Mouse (Mus musculus): ENCODE data around the gene Slc22a20.

The Slc22a20 gene

DNA sequence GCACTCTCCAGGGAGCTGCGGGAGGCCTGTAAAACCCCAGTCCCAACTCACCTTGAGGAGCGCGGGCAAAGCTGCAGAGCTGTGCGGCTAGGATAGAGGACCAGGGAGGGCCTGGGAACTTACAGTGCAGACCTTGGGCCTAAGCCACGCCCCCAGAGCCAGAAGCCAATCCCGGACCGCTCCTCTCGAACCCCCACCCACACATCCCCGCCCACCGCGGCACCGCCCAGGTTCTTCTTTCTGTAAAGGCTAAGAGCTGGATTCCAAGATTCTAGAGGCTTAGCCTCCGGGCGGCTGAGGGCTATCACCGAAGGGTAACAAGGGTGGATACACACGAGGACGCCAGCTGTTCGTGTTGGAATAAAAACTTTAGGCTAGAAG lies 61.2 kb downstream of the Slc22a20 start, which contains the start of gene Cdc42ep2:
TSS of gene Cdc42ep2 (minus strand) at position 104 of the 381 bp plus-strand sequence.
- DNase-seq (ENCODE audit: low spot score): peak; percentile 93

DNA sequence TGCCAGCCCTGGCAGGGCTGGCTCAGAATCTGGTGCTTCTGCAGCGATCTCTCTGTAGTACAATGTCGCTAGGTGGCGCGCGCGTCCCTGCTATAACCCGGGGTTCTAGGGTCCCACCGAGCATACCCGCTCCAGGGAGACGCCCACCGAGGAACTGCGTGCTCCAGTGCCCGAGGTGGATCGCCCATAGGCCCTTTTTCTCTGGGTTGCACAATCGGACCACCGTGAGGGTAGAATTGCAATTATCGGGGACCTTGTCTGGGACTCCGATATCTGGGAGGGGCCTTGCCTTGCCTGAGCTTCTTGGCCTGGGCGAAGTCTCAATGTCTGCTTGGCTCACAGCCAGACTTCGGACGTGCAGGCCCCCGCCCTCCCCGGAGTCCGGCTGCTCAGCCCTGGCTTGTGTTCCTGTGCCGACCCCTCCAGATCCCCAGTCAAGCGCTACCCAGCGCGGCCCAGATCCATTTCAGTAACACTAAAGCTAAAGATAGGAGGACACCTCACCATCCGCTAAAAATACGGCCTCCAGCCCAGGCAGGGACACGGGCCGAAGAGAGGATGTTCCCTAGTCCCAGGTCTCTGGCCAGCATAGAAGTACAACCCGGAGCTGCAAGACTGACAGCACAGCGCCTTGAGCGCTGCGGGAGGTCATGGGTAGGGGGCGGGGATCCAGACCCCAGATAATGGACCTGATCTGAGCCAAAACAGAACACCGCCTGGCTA lies 61.8 kb downstream of the Slc22a20 start:
- DNase-seq (ENCODE audit: low spot score): peak; percentile 59

DNA sequence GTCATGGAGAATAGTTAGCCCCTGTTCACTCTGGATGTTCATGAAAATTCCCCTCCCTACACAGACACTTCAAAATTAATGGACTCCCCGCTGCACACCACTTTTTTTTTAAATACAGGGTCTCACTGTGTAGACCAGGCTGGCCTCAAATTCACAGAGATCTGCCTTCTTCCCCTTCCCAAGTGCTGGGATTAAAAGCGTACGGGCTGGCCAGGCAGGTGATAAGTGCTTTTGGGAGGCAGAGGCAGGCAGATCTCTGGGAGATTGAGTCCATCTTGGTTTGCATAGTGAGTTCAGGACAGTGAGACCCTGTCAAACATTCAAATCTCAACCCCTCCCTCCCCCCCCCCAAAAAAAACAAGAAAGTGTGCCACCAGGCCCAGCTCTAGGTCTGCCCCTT lies 63.0 kb downstream of the Slc22a20 start:
- no peak for DNase-seq (ENCODE audit: low spot score)

DNA sequence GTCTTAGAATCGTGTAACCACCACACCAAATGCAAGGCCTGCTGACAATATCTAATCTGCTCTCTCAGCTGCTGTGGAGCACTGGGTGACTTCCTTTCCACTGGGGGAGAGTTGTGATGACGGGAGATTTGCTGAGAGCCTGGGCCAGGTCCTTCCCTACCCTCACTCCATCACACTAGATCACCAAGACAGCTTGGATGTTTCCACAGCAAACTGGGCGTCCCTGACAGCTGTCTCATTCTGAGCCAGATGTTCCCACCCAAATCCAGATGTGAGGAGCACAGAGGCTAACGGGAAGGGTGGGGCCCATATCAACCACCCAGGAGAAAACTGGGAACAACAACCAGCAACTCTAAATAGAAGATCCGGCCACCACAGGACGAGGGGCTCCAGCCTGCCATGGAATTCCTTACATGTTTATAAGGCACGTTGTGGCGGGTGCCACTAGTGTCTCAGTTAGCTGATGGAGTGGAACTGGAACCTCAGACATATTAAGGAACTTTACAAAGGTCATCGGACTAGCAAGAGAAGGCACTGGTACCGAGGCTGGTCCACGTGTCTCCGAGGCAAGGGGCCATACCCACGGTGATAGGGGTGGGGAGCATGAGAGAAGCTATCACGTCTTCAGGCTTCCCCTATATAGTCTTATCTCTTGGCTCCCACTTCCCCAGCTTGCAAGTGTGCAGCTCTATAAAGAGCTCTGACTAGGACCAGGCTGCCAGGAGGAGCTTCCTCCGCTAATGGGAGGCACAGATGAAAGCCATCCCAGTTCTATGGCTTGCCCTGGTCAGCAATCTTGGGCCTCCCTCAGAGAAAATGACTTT lies 63.6 kb downstream of the Slc22a20 start:
- no peak for DNase-seq (ENCODE audit: low spot score)

DNA sequence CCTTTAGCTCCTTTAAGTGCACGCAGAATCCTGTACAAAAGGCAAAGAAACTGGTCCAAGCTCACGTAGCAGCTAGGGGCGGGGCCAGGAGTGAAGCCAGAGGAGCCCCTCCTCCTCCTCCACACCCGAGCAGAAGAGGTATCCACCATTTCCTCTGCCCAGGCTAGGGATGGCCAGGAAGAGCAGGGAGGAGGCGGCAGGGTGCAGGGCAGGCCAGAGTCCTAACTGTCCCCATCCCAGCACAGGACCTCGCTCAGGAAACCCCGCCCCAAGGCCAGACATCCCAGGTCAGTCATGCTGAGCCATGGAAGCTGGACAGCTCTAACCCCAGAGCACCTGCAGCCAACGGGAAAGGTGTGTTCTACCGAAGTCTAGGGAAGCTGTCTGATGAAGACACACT lies 64.2 kb downstream of the Slc22a20 start:
- DNase-seq (ENCODE audit: low spot score): no peak

Data from ovary, adult 18-20 months (tissue).